Mouse (Mus musculus) liver, embryonic 11.5 days (tissue): Measurements from ENCODE around the gene Olfr110. TPM values are rescaled to one million over a fixed set of nuclear protein-coding genes. Genes with fewer than 3 reads are reported as not detected.
"Not testable (repeated sequence)": the region's sequence is repeated elsewhere in the genome, so short reads cannot be mapped to it uniquely, and the experiment has no call there.

ENCODE experiments used
- ATAC-seq: fragments of 200-750 bp; cut with Nextera tagmentation; replicated peaks from 2 replicates; pipeline ENCODE4 v1.8.0; 2017; ENCODE audit warnings: moderate number of reproducible peaks, mild to moderate bottlenecking, moderate TSS enrichment, moderate library complexity; ENCODE audit not compliant: low FRiP score
- DNase-seq: peaks from one replicate; pipeline ENCODE4 v3.0.0-alpha.2; 2017; ENCODE audit warnings: low spot score
- H3K27ac ChIP-seq: fragments of 300-500 bp; sonication (generic); 2 replicates; pipeline ENCODE4 v1.5.1; 2014; ENCODE audit warnings: mild to moderate bottlenecking, low read depth, low read length, control low read depth
- H3K27me3 ChIP-seq: fragments of 300-500 bp; sonication (generic); replicated peaks from 2 replicates; pipeline ENCODE4 v1.6.1; 2014; ENCODE audit warnings: low read length, mixed read lengths; ENCODE audit not compliant: control insufficient read depth, insufficient read depth
- H3K36me3 ChIP-seq: fragments of 300-500 bp; sonication (generic); 2 replicates; pipeline ENCODE4 v1.6.1; 2014; ENCODE audit warnings: mild to moderate bottlenecking, low read length, moderate library complexity, mixed read lengths; ENCODE audit not compliant: control insufficient read depth, insufficient read depth
- H3K4me1 ChIP-seq: fragments of 300-500 bp; sonication (generic); replicated peaks from 2 replicates; pipeline ENCODE4 v1.6.1; 2014; ENCODE audit warnings: low read length, mixed read lengths; ENCODE audit not compliant: control insufficient read depth, insufficient read depth
- H3K4me2 ChIP-seq: fragments of 300-500 bp; sonication (generic); 2 replicates; pipeline ENCODE4 v1.6.1; 2014; ENCODE audit warnings: mild to moderate bottlenecking, control low read depth, moderate library complexity
- H3K4me3 ChIP-seq: fragments of 300-500 bp; sonication (generic); 2 replicates; pipeline ENCODE4 v1.5.1; 2014; ENCODE audit warnings: low read depth, low read length, control low read depth
- H3K9ac ChIP-seq: fragments of 300-500 bp; sonication (generic); 2 replicates; pipeline ENCODE4 v1.6.1; 2014; ENCODE audit warnings: low read depth, low read length, control low read depth
- H3K9me3 ChIP-seq: fragments of 300-500 bp; sonication (generic); 2 replicates; pipeline ENCODE4 v1.6.1; 2016; ENCODE audit warnings: low read length, inconsistent platforms, mixed read lengths; ENCODE audit not compliant: control insufficient read depth
- WGBS: fragments of 180-500 bp; shearing (Covaris S2); extraction: QIAGEN DNeasy Blood & Tissue Kit; methylation state at CpG from one replicate; pipeline ENCODE4 v1.1.7; 2014; 5-methylcytosine and 5-hydroxymethylcytosine counted together
- polyA plus RNA-seq: library from polyadenylated mRNA; unstranded; fragments of >200 nt; fragmentation: Nextera tagmentation; extraction: Ambion mirVana; gene quantifications from 2 replicates; pipeline ENCODE4 v1.2.1, GENCODE M21; 2014

Olfr110 gene
- not detected in 2 replicates for polyA plus RNA-seq

DNA sequence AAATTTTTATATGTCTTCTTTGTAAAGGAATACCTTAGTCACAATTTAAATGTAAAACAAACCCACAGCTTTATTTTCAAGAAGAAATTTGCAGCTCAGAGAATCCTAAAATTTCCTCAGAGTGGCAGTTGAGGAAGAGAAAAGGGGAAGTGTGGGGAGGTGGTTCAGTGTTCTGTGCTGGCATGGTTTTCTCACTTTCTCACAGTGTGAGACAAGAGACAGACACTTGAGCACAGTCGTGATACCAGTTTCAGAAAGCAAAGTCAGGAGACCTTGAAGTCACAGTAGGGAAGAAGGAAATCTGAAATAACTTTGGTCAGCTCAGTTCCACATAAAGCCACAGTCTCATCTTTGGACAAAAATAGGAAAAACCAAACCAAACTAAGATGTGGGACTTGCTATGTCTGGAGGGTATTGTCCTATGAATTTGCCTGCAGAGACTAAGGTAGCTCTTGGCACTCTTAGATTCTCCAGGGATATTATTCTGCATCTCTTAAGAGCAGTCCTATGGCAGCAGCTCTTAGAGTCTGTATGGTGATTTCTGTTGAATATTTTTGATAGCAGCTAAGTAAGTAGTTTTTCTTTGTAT, at the start of gene Olfr110:
Olfr110 (plus strand) TSS at position 539 of the 589 bp plus-strand sequence.
- no peak for DNase-seq
- no peak within 1 kb of the TSS for H3K4me3 ChIP-seq
- no peak within 1 kb of the TSS for H3K27ac ChIP-seq
- ATAC-seq: no peak
- no peaks in the 10 kb centered on the region for H3K4me1 ChIP-seq
- WGBS: 25% methylated on average over 1 of the region's 1 CpGs
- H3K9me3 ChIP-seq: no peaks in the 10 kb centered on the region
- no peaks in the 10 kb centered on the region for H3K36me3 ChIP-seq
- no peak within 1 kb of the TSS for H3K4me2 ChIP-seq
- H3K9ac ChIP-seq: no peak within 1 kb of the TSS
- no peaks in the 10 kb centered on the region for H3K27me3 ChIP-seq

GRCm38 (mm10) chr17:37445180-37445579, 47.1 kb upstream of the Olfr110 start, which contains the start of gene Olfr108:
Gene Olfr108, plus strand, starts transcription at chr17:37445480.
- Histone ChIP-seq H3K9me3 (no peaks in the 10 kb centered on the region), H3K27me3 (no peaks in the 10 kb centered on the region), H3K36me3 (no peaks in the 10 kb centered on the region), H3K4me3 (no peak within 1 kb of the TSS), H3K9ac (no peak within 1 kb of the TSS), H3K4me1 (no peaks in the 10 kb centered on the region), H3K4me2 (no peak within 1 kb of the TSS), H3K27ac (no peak within 1 kb of the TSS)
- DNase-seq (no peak), ATAC-seq (no peak)
- 95% methylated on average over 1 of the region's 1 CpGs for WGBS

- Histone ChIP-seq H3K36me3 (no peaks in the 10 kb centered on the region), H3K27ac (no peak within 1 kb of the TSS), H3K4me2 (no peak within 1 kb of the TSS), H3K27me3 (no peaks in the 10 kb centered on the region), H3K9me3 (no peaks in the 10 kb centered on the region), H3K4me1 (no peaks in the 10 kb centered on the region), H3K9ac (no peak within 1 kb of the TSS), H3K4me3 (no peak within 1 kb of the TSS)
- 95% methylated on average over 1 of the region's 1 CpGs for WGBS
- ATAC-seq (no peak), DNase-seq (no peak)
These were observed 33.7 kb upstream of the Olfr110 start, which contains the start of gene Olfr109 for GRCm38 (mm10) chr17:37458616-37459015. Gene Olfr109, plus strand, starts transcription at chr17:37458916.

- Histone ChIP-seq H3K4me2 (no peak within 1 kb of the TSS), H3K9ac (no peak within 1 kb of the TSS), H3K36me3 (no peaks in the 10 kb centered on the region), H3K4me3 (no peak within 1 kb of the TSS), H3K27ac (no peak within 1 kb of the TSS), H3K27me3 (no peaks in the 10 kb centered on the region), H3K9me3 (0 out of 2 replicates have a peak, but pooled peaks cover 2% of the 10 kb centered on the region), H3K4me1 (no peaks in the 10 kb centered on the region)
- 82% methylated on average over 2 of the region's 2 CpGs for WGBS
- DNase-seq (no peak), ATAC-seq (no peak)
These were observed 8.8 kb upstream of the Olfr110 start, which contains the start of gene H2-M2 for GRCm38 (mm10) chr17:37483452-37483851. Gene H2-M2, minus strand, starts transcription at chr17:37483552.

GRCm38 (mm10) chr17:37507730-37508129, 15.5 kb downstream of the Olfr110 start, which contains the start of gene Olfr111:
Gene Olfr111, plus strand, starts transcription at chr17:37508030.
- WGBS: 82% methylated on average over 4 of the region's 4 CpGs
- H3K27me3 ChIP-seq: no peaks in the 10 kb centered on the region
- H3K4me3 ChIP-seq: no peak within 1 kb of the TSS
- no peaks in the 10 kb centered on the region for H3K9me3 ChIP-seq
- ATAC-seq (no peak), DNase-seq (no peak)
- H3K27ac ChIP-seq: no peak within 1 kb of the TSS
- no peak within 1 kb of the TSS for H3K9ac ChIP-seq
- H3K4me2 ChIP-seq: no peak within 1 kb of the TSS
- no peaks in the 10 kb centered on the region for H3K36me3 ChIP-seq
- H3K4me1 ChIP-seq: no peaks in the 10 kb centered on the region

DNA sequence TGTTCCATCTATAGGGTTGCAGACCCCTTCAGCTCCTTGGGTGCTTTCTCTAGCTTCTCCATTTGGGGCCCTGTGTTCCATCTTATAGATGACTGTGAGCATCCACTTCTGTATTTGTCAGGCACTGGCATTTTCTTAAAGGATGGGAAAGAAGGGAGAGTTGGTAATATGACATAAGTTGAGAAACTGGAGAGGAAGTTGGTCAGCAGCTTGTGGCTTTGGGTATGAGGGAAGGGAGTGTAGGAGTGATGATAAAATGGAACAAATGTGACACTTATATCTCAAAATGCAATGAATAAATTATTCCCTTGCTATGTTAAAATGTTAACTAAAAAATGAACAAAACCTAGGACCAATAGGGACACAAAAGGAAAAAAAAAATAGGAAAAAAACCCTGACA, 32.3 kb downstream of the Olfr110 start:
- not testable (repeated sequence) for ATAC-seq, H3K4me3 ChIP-seq, H3K36me3 ChIP-seq

DNA sequence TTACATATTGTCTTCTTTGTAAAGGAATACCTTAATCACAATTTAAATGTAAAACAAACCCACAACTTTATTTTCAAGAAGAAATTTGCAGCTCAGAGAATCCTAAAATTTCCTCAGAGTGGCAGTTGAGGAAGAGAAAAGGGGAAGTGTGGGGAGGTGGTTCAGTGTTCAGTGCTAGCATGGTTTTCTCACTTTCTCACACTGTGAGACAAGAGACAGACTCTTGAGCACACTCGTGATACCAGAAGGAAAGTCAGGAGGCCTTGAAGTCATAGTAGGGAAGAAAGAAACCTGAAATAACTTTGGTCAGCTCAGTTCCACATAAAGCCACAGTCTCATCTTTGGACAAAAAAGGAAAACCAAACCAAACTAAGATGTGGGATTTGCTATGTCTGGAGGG, 33.2 kb downstream of the Olfr110 start:
- WGBS: 36% methylated on average over 1 of the region's 1 CpGs

More for the DNA sequence above, 32.3 kb downstream of the Olfr110 start:
- H3K9ac ChIP-seq, H3K9me3 ChIP-seq, H3K4me1 ChIP-seq, H3K27me3 ChIP-seq, H3K27ac ChIP-seq, H3K4me2 ChIP-seq, DNase-seq: not testable (repeated sequence)

GRCm38 (mm10) chr17:37535173-37535572, 42.9 kb downstream of the Olfr110 start:
- Histone ChIP-seq H3K4me3 (no peak overlapping the region), H3K27me3 (no peaks in the 10 kb centered on the region), H3K9ac (no peak overlapping the region), H3K4me2 (no peak overlapping the region), H3K9me3 (no peaks in the 10 kb centered on the region), H3K36me3 (no peaks in the 10 kb centered on the region), H3K27ac (no peak overlapping the region), H3K4me1 (no peaks in the 10 kb centered on the region)
- DNase-seq: no peak
- ATAC-seq: no peak

More for the DNA sequence above, 33.2 kb downstream of the Olfr110 start:
- not testable (repeated sequence) for H3K36me3 ChIP-seq, H3K4me1 ChIP-seq, DNase-seq, H3K27me3 ChIP-seq, H3K27ac ChIP-seq, H3K4me3 ChIP-seq, H3K9ac ChIP-seq, H3K4me2 ChIP-seq, ATAC-seq, H3K9me3 ChIP-seq

DNA sequence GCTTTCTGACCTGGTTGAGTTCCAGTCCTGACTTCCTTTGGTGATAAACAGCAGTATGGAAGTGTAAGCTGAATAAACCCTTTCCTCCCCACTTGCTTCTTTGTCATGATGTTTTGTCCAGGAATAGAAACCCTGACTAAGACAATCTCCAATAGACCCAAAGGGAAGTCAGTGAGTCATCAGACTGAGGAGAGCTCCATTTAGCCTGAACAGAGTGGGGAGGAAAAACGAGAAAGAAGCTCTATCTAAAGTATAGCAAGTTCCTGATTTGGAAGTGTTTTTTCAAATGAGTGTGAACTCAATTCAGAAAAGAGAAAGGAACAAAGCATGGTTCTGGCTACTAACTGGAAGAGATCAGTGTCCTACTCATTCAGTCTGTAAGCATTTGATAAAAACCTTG, 46.1 kb downstream of the Olfr110 start:
- not testable (repeated sequence) for H3K27ac ChIP-seq, H3K4me1 ChIP-seq, DNase-seq, H3K27me3 ChIP-seq, H3K4me2 ChIP-seq, H3K36me3 ChIP-seq, H3K9me3 ChIP-seq, H3K4me3 ChIP-seq, ATAC-seq, H3K9ac ChIP-seq
- 35% methylated on average over 1 of the region's 1 CpGs for WGBS
